Mouse (Mus musculus) limb, embryonic 14.5 days (tissue): ENCODE measurements at regions not wholly inside any gene's neighbourhood (a gene's known extent, or its start where the extent isn't known, plus 50 kb on each side); places are given as distances from the start of the nearest gene placed in this dataset.

Experiments used
- ATAC-seq: fragments of 200-750 bp; cut with Nextera tagmentation; 2 replicates; pipeline ENCODE4 v1.8.0; 2017; ENCODE audit warnings: low read depth, moderate number of reproducible peaks, moderate TSS enrichment; ENCODE audit not compliant: low FRiP score
- DNase-seq: peaks from one replicate; pipeline ENCODE4 v3.0.0-alpha.2; 2015; ENCODE audit warnings: low spot score
- H3K27ac ChIP-seq: fragments of 300-500 bp; sonication (generic); replicated peaks from 2 replicates; pipeline ENCODE4 v1.5.1; 2014; ENCODE audit warnings: low read depth, mild to moderate bottlenecking, low read length, moderate library complexity, mixed read lengths
- H3K27me3 ChIP-seq: fragments of 300-500 bp; sonication (generic); 2 replicates; pipeline ENCODE4 v1.6.1; 2014; ENCODE audit warnings: low read length, mixed read lengths; ENCODE audit not compliant: control insufficient read depth, insufficient read depth
- H3K36me3 ChIP-seq: fragments of 300-500 bp; sonication (generic); 2 replicates; pipeline ENCODE4 v1.6.1; 2014; ENCODE audit warnings: mild to moderate bottlenecking, low read length, moderate library complexity, mixed read lengths; ENCODE audit not compliant: control insufficient read depth, insufficient read depth
- H3K4me1 ChIP-seq: fragments of 300-500 bp; sonication (generic); 2 replicates; pipeline ENCODE4 v1.6.1; 2014; ENCODE audit warnings: antibody characterized with exemption, low read length, mixed read lengths; ENCODE audit not compliant: control insufficient read depth, insufficient read depth
- H3K4me2 ChIP-seq: fragments of 300-500 bp; sonication (generic); replicated peaks from 2 replicates; pipeline ENCODE4 v1.6.1; 2014; ENCODE audit warnings: low read depth, mild to moderate bottlenecking, low read length, moderate library complexity; ENCODE audit not compliant: severe bottlenecking
- H3K4me3 ChIP-seq: fragments of 300-500 bp; sonication (generic); replicated peaks from 2 replicates; pipeline ENCODE4 v1.5.1; 2014; ENCODE audit warnings: low read length
- H3K9ac ChIP-seq: fragments of 300-500 bp; sonication (generic); 2 replicates; pipeline ENCODE4 v1.6.1; 2014; ENCODE audit warnings: mild to moderate bottlenecking, low read depth, low read length, moderate library complexity; ENCODE audit not compliant: severe bottlenecking
- H3K9me3 ChIP-seq: fragments of 300-500 bp; sonication (generic); 2 replicates; pipeline ENCODE4 v1.6.1; 2016; ENCODE audit warnings: low read length; ENCODE audit not compliant: control insufficient read depth
- POLR2A ChIP-seq: fragments of 200-500 bp; IDR thresholded peaks from 2 replicates; pipeline ENCODE4 v1.8.0; 2012; ENCODE audit warnings: inconsistent platforms, mild to moderate bottlenecking, moderate library complexity, borderline replicate concordance; ENCODE audit not compliant: insufficient read depth, insufficient read length; ENCODE audit errors: extremely low read depth
- WGBS: fragments of 180-500 bp; shearing (Covaris S2); extraction: QIAGEN DNeasy Blood & Tissue Kit; methylation state at CpG from one replicate; pipeline ENCODE4 v1.1.7; 2014; 5-methylcytosine and 5-hydroxymethylcytosine counted together

DNA sequence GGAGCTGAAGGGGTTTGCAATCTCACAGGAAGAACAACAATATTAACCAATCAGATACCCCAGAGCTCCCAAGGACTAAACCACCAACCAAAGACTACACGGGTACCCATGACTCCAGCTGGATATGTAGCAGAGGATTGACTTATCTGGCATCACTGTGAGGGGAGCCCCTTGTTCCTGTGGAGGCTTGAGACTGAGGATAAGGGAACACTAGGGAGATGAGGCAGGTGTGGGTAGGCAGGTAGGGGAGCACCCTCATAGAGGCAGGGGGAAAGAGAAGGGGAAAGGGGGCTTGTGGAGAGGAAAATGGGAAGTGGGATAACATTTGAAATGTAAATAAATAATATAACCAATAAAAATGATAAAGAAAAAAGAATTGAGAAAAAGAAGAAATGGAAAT, 134.8 kb downstream of the G6pd2 start:
- no peaks in the 10 kb centered on the region for H3K27me3 ChIP-seq
- H3K9ac ChIP-seq = no peak overlapping the region
- no peak overlapping the region for H3K27ac ChIP-seq
- H3K4me2 ChIP-seq = no peak overlapping the region
- no peak for DNase-seq
- H3K9me3 ChIP-seq = no peaks in the 10 kb centered on the region
- no peak overlapping the region for H3K4me3 ChIP-seq
- WGBS = 77% methylated on average over 1 of the region's 1 CpGs
- no peaks in the 10 kb centered on the region for H3K4me1 ChIP-seq
- no peak for TF ChIP-seq POLR2A
- no peaks in the 10 kb centered on the region for H3K36me3 ChIP-seq
- ATAC-seq = no peak

DNA sequence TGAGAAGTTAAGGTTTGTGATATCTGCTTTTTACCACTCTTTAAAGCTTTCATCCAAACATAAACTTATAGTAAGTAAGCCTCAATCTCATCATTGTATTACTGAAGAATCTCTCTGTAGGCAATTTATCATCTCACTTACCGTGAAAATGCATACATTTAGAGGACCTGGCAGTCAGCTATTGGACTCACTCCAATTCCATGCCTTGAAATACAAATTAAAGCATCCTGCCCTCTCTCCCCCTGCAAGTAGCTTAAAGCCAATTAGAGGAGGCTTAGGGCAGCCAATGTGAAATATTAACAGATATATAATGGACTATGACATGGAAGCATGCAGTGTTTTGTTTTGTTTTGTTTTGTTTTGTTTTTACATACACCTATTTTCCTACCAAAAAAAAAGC, 176.6 kb downstream of the G6pd2 start:
- WGBS = 33% methylated on average over 1 of the region's 1 CpGs
- no peaks in the 10 kb centered on the region for H3K9me3 ChIP-seq

DNA sequence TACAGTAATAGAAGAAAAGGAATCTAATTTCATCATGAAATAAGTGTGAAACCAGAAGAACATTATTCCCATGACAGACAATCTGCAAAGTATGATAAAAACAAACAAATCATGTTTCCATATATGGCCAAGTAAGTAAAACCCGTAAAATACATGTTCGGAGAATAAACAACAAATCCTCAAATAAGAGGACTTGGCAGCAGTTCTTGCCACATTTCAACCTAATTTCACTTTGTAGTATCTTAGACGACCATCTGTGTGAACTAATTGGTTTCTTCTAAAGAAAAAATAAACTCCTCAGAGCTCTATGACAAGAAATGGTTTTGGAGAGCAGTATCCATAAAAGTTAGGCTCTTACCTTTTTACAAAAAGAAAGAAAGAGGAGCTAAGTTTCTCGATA, 210.9 kb downstream of the G6pd2 start:
- 63% methylated on average over 4 of the region's 4 CpGs for WGBS
- no peaks in the 10 kb centered on the region for H3K36me3 ChIP-seq
- H3K4me2 ChIP-seq = no peak overlapping the region
- no peak overlapping the region for H3K9ac ChIP-seq
- H3K4me3 ChIP-seq = no peak overlapping the region
- no peak for DNase-seq
- no peak for TF ChIP-seq POLR2A
- no peaks in the 10 kb centered on the region for H3K27me3 ChIP-seq
- no peak overlapping the region for H3K27ac ChIP-seq
- no peaks in the 10 kb centered on the region for H3K4me1 ChIP-seq
- ATAC-seq = no peak
- no peaks in the 10 kb centered on the region for H3K9me3 ChIP-seq

More for the DNA sequence above, 176.6 kb downstream of the G6pd2 start:
- Histone ChIP-seq H3K4me3 (no peak overlapping the region), H3K36me3 (no peaks in the 10 kb centered on the region), H3K27me3 (no peaks in the 10 kb centered on the region), H3K9ac (no peak overlapping the region), H3K4me1 (no peaks in the 10 kb centered on the region), H3K4me2 (no peak overlapping the region), H3K27ac (no peak overlapping the region)
- ATAC-seq (no peak), DNase-seq (no peak)
- no peak for TF ChIP-seq POLR2A

DNA sequence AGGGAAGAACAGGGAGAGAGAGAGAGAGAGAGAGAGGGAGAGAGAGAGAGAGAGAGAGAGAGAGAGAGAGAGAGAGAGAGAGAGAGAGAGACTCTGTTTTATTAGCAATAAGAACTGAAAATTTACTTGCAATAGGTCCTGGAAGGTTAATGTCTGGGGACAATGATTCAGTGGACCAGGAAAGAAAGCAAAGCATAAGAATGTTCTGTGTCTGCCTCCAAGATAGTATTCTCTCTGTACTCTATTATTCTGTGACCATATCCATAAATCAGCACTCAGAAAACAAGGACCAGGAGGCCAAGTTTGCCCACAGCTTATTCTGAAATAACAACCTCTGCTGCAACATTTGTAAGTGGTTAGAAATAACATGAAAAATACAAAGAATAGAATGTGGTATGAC, 211.6 kb downstream of the G6pd2 start:
- ATAC-seq (no peak), DNase-seq (no peak)
- Histone ChIP-seq H3K36me3 (no peaks in the 10 kb centered on the region), H3K4me3 (no peak overlapping the region), H3K9ac (no peak overlapping the region), H3K27ac (no peak overlapping the region), H3K9me3 (no peaks in the 10 kb centered on the region), H3K4me2 (no peak overlapping the region), H3K4me1 (no peaks in the 10 kb centered on the region), H3K27me3 (no peaks in the 10 kb centered on the region)
- TF ChIP-seq POLR2A = no peak

DNA sequence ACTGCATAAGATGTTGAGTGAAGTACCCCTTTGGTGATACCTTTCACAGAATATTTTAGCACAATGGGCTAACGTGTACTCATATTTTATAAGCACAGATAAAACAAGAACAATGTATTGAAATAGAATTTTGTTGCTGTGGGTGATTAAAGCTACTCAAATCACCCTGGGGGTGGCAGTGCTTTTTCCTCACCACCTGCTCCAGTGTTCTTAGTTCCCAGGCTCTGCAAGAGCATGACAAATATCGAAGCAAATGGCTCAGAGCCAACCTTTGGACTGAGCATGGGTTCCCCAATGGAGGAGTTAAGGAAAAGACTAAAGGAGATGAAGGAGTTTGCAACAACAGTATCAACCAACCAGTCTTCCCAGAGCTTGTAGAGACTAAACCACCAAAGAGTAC, 232.9 kb downstream of the G6pd2 start:
- Histone ChIP-seq H3K9me3 (no peaks in the 10 kb centered on the region), H3K27ac (no peak overlapping the region), H3K4me3 (no peak overlapping the region), H3K36me3 (no peaks in the 10 kb centered on the region), H3K4me2 (no peak overlapping the region), H3K9ac (no peak overlapping the region), H3K4me1 (no peaks in the 10 kb centered on the region), H3K27me3 (no peaks in the 10 kb centered on the region)
- ATAC-seq (no peak), DNase-seq (no peak)
- 66% methylated on average over 2 of the region's 2 CpGs for WGBS
- no peak for TF ChIP-seq POLR2A

DNA sequence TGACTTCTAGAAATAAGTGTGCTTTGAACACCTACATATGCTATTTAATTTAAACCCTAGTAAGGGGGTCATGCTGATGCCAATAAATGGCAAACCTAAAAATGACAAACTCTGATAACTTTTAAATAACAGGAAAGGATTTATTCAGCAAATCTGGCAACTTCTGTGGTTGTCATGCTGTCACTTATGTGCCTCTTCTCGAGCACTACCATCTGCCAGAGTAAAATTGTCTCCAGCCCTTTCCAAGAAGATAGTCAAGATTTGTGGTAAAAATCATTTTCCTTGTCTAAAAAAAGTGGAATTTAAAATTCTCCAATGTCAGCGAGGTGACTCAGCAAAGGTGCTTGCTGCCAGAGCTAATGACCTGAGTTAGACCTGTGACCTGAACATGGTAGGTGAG, 235.1 kb downstream of the G6pd2 start:
- Histone ChIP-seq H3K4me1 (no peaks in the 10 kb centered on the region), H3K9me3 (no peaks in the 10 kb centered on the region), H3K4me2 (no peak overlapping the region), H3K4me3 (no peak overlapping the region), H3K9ac (no peak overlapping the region), H3K27ac (no peak overlapping the region), H3K27me3 (no peaks in the 10 kb centered on the region), H3K36me3 (no peaks in the 10 kb centered on the region)
- no peak for DNase-seq
- 73% methylated on average over 2 of the region's 2 CpGs for WGBS
- TF ChIP-seq POLR2A = no peak
- no peak for ATAC-seq
